ENCODE assay signal across 8 mouse cellular contexts in the genomic region with DNA sequence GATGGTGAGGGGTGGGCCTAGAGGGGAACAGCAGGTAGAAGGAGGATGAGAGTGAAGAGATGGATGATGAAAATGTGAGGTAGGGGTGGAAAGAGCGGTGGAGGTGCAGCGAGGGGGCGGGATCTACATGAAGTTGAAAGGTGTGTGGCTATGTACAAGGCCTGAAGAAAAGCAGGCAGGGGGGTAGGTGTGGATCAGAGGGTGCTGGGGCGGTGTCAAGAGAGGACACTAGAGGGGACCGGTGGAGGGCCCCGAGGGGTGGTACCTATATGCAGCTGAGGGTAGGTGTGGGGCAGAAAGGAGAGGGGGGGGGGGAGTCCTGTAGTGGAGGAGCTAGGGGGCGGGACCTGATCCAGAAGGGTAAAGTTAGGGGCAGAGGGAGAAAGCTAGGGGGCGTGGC. TPM values are rescaled to one million over a fixed set of nuclear protein-coding genes. Genes with fewer than 3 reads are reported as not detected.
DNase-seq lines count a peak whose midpoint lies in the region; ATAC-seq and TF ChIP-seq lines count a peak whose summit lies in the region.

No protein-coding gene starts in this region.

- H3K4me3 ChIP-seq in left cerebral cortex, adult 2 months: peak overlapping the region; percentile 77
- H3K4me3 ChIP-seq in embryonic facial prominence, embryonic 14.5 days (ENCODE audit: low read depth, low read length): peak overlapping the region; percentile 96
- H3K4me3 ChIP-seq in neural tube, embryonic 12.5 days: peak overlapping the region; percentile 96

- no peak for TF ChIP-seq CTCF in left cerebral cortex, adult 2 months (IDR thresholded peaks at IDR 0.05)

- H3K36me3 ChIP-seq in embryonic facial prominence, embryonic 14.5 days (ENCODE audit: control insufficient read depth, insufficient read depth, low read length): no peaks in the 10 kb centered on the region
- no peaks in the 10 kb centered on the region for H3K36me3 ChIP-seq in neural tube, embryonic 12.5 days

- H3K4me2 ChIP-seq in embryonic facial prominence, embryonic 14.5 days (ENCODE audit: low read depth, low read length): peak overlapping the region; percentile 89
- H3K4me2 ChIP-seq in neural tube, embryonic 12.5 days (replicated peaks): peak overlapping the region; percentile 72

- peak; percentile 1; the same call in 1 of the 2 replicates for ATAC-seq in embryonic facial prominence, embryonic 14.5 days (ENCODE audit: low read depth)
- peak; percentile 5 for ATAC-seq in inflammation-experienced regulatory T-cells, adult 6 months
- ATAC-seq in neural tube, embryonic 12.5 days (ENCODE audit: low FRiP score, low read depth): peak; percentile 55

- H3K27me3 ChIP-seq in embryonic facial prominence, embryonic 14.5 days (replicated peaks; ENCODE audit: control insufficient read depth, insufficient read depth, low read length): no peaks in the 10 kb centered on the region
- H3K27me3 ChIP-seq in neural tube, embryonic 12.5 days (replicated peaks): peaks cover 4% of the 10 kb centered on the region

- intact Hi-C loops in left cerebral cortex, adult 2 months (cut with DNase I): no loop called here
- intact Hi-C loops in left cerebral cortex, postnatal 10 days (cut with DNase I): no loop called here

- H3K9ac ChIP-seq in embryonic facial prominence, embryonic 14.5 days (ENCODE audit: low read depth, low read length): no peak overlapping the region
- H3K9ac ChIP-seq in neural tube, embryonic 12.5 days: peak overlapping the region; percentile 97; the same call in 1 of the 2 replicates

- peaks cover 24% of the 10 kb centered on the region for H3K4me1 ChIP-seq in embryonic facial prominence, embryonic 14.5 days (ENCODE audit: control insufficient read depth, insufficient read depth, low read length)
- H3K4me1 ChIP-seq in neural tube, embryonic 12.5 days: peaks cover 28% of the 10 kb centered on the region

- H3K9me3 ChIP-seq in embryonic facial prominence, embryonic 14.5 days (ENCODE audit: control insufficient read depth, low read length): no peaks in the 10 kb centered on the region
- no peaks in the 10 kb centered on the region for H3K9me3 ChIP-seq in neural tube, embryonic 12.5 days

- peak in 1 of 2 experiments; percentile 25 for DNase-seq in left cerebral cortex, adult 2 months (ENCODE audit: extremely low spot score in 1 of 2, low spot score in 2 of 2)
- no peak for DNase-seq in left cerebral cortex, postnatal 10 days (ENCODE audit: extremely low spot score in 1 of 2, low spot score in 2 of 2)
- no peak for DNase-seq in embryonic facial prominence, embryonic 14.5 days (ENCODE audit: low spot score)
- no peak for DNase-seq in urinary bladder, postnatal 10 days (ENCODE audit: low spot score)
- DNase-seq in ovary, adult 18-20 months (ENCODE audit: low spot score): no peak
- no peak for DNase-seq in thymus, postnatal 0 days (ENCODE audit: low spot score)

- H3K27ac ChIP-seq in left cerebral cortex, adult 2 months: peak overlapping the region; percentile 41
- peak overlapping the region; percentile 73; the same call in 1 of the 2 replicates for H3K27ac ChIP-seq in embryonic facial prominence, embryonic 14.5 days (replicated peaks; ENCODE audit: low read depth, low read length)
- H3K27ac ChIP-seq in neural tube, embryonic 12.5 days: peak overlapping the region; percentile 26; the same call in 1 of the 2 replicates

- WGBS in embryonic facial prominence, embryonic 14.5 days: 27% methylated on average over 8 of the region's 8 CpGs
- WGBS in neural tube, embryonic 12.5 days: 20% methylated on average over 8 of the region's 8 CpGs

RNA-seq across cellular contexts. Expression of gene Smurf1, which starts 1.2 kb away (rescaled TPM):
- total RNA-seq in left cerebral cortex, adult 2 months (2021): 10 to 100 TPM; 35.2 to 40.7 TPM
- total RNA-seq in left cerebral cortex, postnatal 10 days (2021): 10 to 100 TPM; 39.4 to 40.2 TPM
- polyA plus RNA-seq in embryonic facial prominence, embryonic 14.5 days (2014; fragmentation: Nextera tagmentation; extraction: Ambion mirVana): 19.9 and 21.1 TPM in 2 replicates
- polyA plus RNA-seq in inflammation-experienced regulatory T-cells, adult 6 months (2017; shearing (Covaris generic)): 1 to 10 TPM; 2.7 to 6.8 (median 5.4) TPM
- 26.5 and 30.2 TPM in 2 replicates for polyA plus RNA-seq in neural tube, embryonic 12.5 days (2016; fragmentation: Nextera tagmentation; extraction: Ambion mirVana)
- polyA plus RNA-seq in thymus, postnatal 0 days (2015; fragmentation: Nextera tagmentation; extraction: Ambion mirVana): 7.7 and 10.0 TPM in 2 replicates

Comparison
In these comparisons a context has a peak if more than half of its experiments do, and no peak if none do; other contexts are left out.
1. ATAC-seq: peak in every context shown above with its lines; median percentile 55 in neural tube, embryonic 12.5 days; 5 in inflammation-experienced regulatory T-cells, adult 6 months; 1 in embryonic facial prominence, embryonic 14.5 days.